Mouse (Mus musculus) forebrain, embryonic 12.5 days (tissue): ENCODE results near the gene Plgrkt. TPM values are rescaled to one million over a fixed set of nuclear protein-coding genes. Genes with fewer than 3 reads are reported as not detected.

Experiments
- ATAC-seq: fragments of 200-750 bp; cut with Nextera tagmentation; 2 replicates; pipeline ENCODE4 v1.8.0; 2017; ENCODE audit warnings: moderate TSS enrichment; ENCODE audit not compliant: low FRiP score
- H3K27ac ChIP-seq: fragments of 300-500 bp; sonication (generic); 2 replicates; pipeline ENCODE4 v1.5.1; 2016; ENCODE audit warnings: mild to moderate bottlenecking
- H3K27me3 ChIP-seq: fragments of 300-500 bp; sonication (generic); 2 replicates; pipeline ENCODE4 v1.6.1; 2016; ENCODE audit warnings: mild to moderate bottlenecking
- H3K36me3 ChIP-seq: fragments of 300-500 bp; sonication (generic); replicated peaks from 2 replicates; pipeline ENCODE4 v1.6.1; 2016; ENCODE audit warnings: mild to moderate bottlenecking
- H3K4me1 ChIP-seq: fragments of 300-500 bp; sonication (generic); 2 replicates; pipeline ENCODE4 v1.6.1; 2016
- H3K4me2 ChIP-seq: fragments of 300-500 bp; sonication (generic); 2 replicates; pipeline ENCODE4 v1.6.1; 2016; ENCODE audit warnings: mild to moderate bottlenecking, moderate library complexity
- H3K4me3 ChIP-seq: fragments of 300-500 bp; sonication (generic); replicated peaks from 2 replicates; pipeline ENCODE4 v1.5.1; 2016; ENCODE audit warnings: mild to moderate bottlenecking
- H3K9ac ChIP-seq: fragments of 300-500 bp; sonication (generic); 2 replicates; pipeline ENCODE4 v1.6.1; 2016; ENCODE audit warnings: mild to moderate bottlenecking
- H3K9me3 ChIP-seq: fragments of 300-500 bp; sonication (generic); 2 replicates; pipeline ENCODE4 v1.6.1; 2016
- WGBS: fragments of 180-500 bp; shearing (Covaris S2); methylation state at CpG from one replicate; pipeline ENCODE4 v1.1.7; 2016; 5-methylcytosine and 5-hydroxymethylcytosine counted together
- polyA plus RNA-seq: library from polyadenylated mRNA; unstranded; fragments of >200 nt; fragmentation: Nextera tagmentation; extraction: Ambion mirVana; gene quantifications from 2 replicates; pipeline ENCODE4 v1.2.1, GENCODE M21; 2016

Gene Plgrkt
- polyA plus RNA-seq, 1 experiment from 2014 or later = 75.9 TPM

- ATAC-seq = no peak
- no peak overlapping the region for H3K9ac ChIP-seq
- 94% methylated on average over 7 of the region's 7 CpGs for WGBS
- no peaks in the 10 kb centered on the region for H3K9me3 ChIP-seq
- no peak overlapping the region for H3K4me3 ChIP-seq
- H3K27ac ChIP-seq = no peak overlapping the region
- H3K4me2 ChIP-seq = no peak overlapping the region
- peaks cover 30% of the 10 kb centered on the region for H3K4me1 ChIP-seq
- no peaks in the 10 kb centered on the region for H3K27me3 ChIP-seq
- H3K36me3 ChIP-seq = no peaks in the 10 kb centered on the region; the same call in 1 of the 2 replicates
Observed at GRCm38 (mm10) chr19:29363557-29363956, 3.6 kb downstream of the Plgrkt start.

GRCm38 (mm10) chr19:29362173-29362930 is 4.8 kb downstream of the Plgrkt start:
- WGBS = 49% methylated on average over 13 of the region's 13 CpGs
- H3K4me2 ChIP-seq = peak overlapping the region; percentile 77
- H3K4me3 ChIP-seq = peak overlapping the region; percentile 61
- H3K9me3 ChIP-seq = no peaks in the 10 kb centered on the region
- H3K36me3 ChIP-seq = peaks cover 2% of the 10 kb centered on the region; the same call in 1 of the 2 replicates
- peak; percentile 28 for ATAC-seq
- no peaks in the 10 kb centered on the region for H3K27me3 ChIP-seq
- H3K9ac ChIP-seq = peak overlapping the region; percentile 66
- H3K27ac ChIP-seq = 0 out of 2 replicates have a peak overlapping the region, but pooled peaks have one; percentile 19
- peaks cover 27% of the 10 kb centered on the region for H3K4me1 ChIP-seq

GRCm38 (mm10) chr19:29361468-29362130 is 5.6 kb downstream of the Plgrkt start:
- Histone ChIP-seq H3K4me3 (peak overlapping the region; percentile 61), H3K27ac (peak overlapping the region; percentile 61; the same call in 1 of the 2 replicates), H3K9ac (peak overlapping the region; percentile 66), H3K4me1 (peaks cover 20% of the 10 kb centered on the region), H3K9me3 (no peaks in the 10 kb centered on the region), H3K27me3 (no peaks in the 10 kb centered on the region), H3K36me3 (peaks cover 4% of the 10 kb centered on the region; the same call in 1 of the 2 replicates), H3K4me2 (peak overlapping the region; percentile 77)
- peak; percentile 100 for ATAC-seq
- 3% methylated on average over 33 of the region's 33 CpGs for WGBS

- Histone ChIP-seq H3K9ac (no peak overlapping the region), H3K9me3 (no peaks in the 10 kb centered on the region), H3K4me2 (no peak overlapping the region), H3K27ac (no peak overlapping the region), H3K27me3 (no peaks in the 10 kb centered on the region), H3K36me3 (peaks cover 7% of the 10 kb centered on the region; the same call in 1 of the 2 replicates), H3K4me1 (peaks cover 19% of the 10 kb centered on the region), H3K4me3 (no peak overlapping the region)
- 92% methylated on average over 5 of the region's 5 CpGs for WGBS
- no peak for ATAC-seq
Observed at GRCm38 (mm10) chr19:29360251-29360650, 6.9 kb downstream of the Plgrkt start.

- H3K36me3 ChIP-seq = peaks cover 7% of the 10 kb centered on the region; the same call in 1 of the 2 replicates
- no peak overlapping the region for H3K4me3 ChIP-seq
- no peak overlapping the region for H3K9ac ChIP-seq
- WGBS = 87% methylated on average over 11 of the region's 11 CpGs
- H3K27ac ChIP-seq = no peak overlapping the region
- no peak overlapping the region for H3K4me2 ChIP-seq
- H3K27me3 ChIP-seq = no peaks in the 10 kb centered on the region
- no peak for ATAC-seq
- no peaks in the 10 kb centered on the region for H3K9me3 ChIP-seq
- H3K4me1 ChIP-seq = peaks cover 9% of the 10 kb centered on the region
Observed at GRCm38 (mm10) chr19:29356281-29356680, 10.9 kb downstream of the Plgrkt start.

- Histone ChIP-seq H3K27ac (no peak overlapping the region), H3K9ac (no peak overlapping the region)
- ATAC-seq = peak; percentile 83
Observed at GRCm38 (mm10) chr19:29354895-29355877, 12.0 kb downstream of the Plgrkt start.

GRCm38 (mm10) chr19:29350991-29351390 is 16.2 kb downstream of the Plgrkt start:
- no peak for ATAC-seq
- WGBS = 51% methylated on average over 5 of the region's 5 CpGs
- Histone ChIP-seq H3K9me3 (no peaks in the 10 kb centered on the region), H3K4me1 (peaks cover 7% of the 10 kb centered on the region; the same call in 1 of the 2 replicates), H3K36me3 (peaks cover 4% of the 10 kb centered on the region; the same call in 1 of the 2 replicates), H3K9ac (no peak overlapping the region), H3K27me3 (no peaks in the 10 kb centered on the region), H3K4me3 (no peak overlapping the region), H3K27ac (no peak overlapping the region), H3K4me2 (no peak overlapping the region)

More at GRCm38 (mm10) chr19:29354895-29355877, 12.0 kb downstream of the Plgrkt start:
- Histone ChIP-seq H3K27me3 (no peaks in the 10 kb centered on the region), H3K4me3 (peak overlapping the region; percentile 31), H3K9me3 (no peaks in the 10 kb centered on the region), H3K36me3 (peaks cover 7% of the 10 kb centered on the region; the same call in 1 of the 2 replicates), H3K4me2 (peak overlapping the region; percentile 59), H3K4me1 (peaks cover 8% of the 10 kb centered on the region; the same call in 1 of the 2 replicates)
- 4% methylated on average over 20 of the region's 20 CpGs for WGBS

GRCm38 (mm10) chr19:29345636-29346035 is 21.6 kb downstream of the Plgrkt start:
- H3K9ac ChIP-seq = no peak overlapping the region
- no peak overlapping the region for H3K27ac ChIP-seq
- no peaks in the 10 kb centered on the region for H3K9me3 ChIP-seq
- no peak overlapping the region for H3K4me2 ChIP-seq
- 0 out of 2 replicates have a peak, but pooled peaks cover under 1% of the 10 kb centered on the region for H3K4me1 ChIP-seq
- H3K4me3 ChIP-seq = no peak overlapping the region
- no peaks in the 10 kb centered on the region for H3K27me3 ChIP-seq
- 85% methylated on average over 6 of the region's 6 CpGs for WGBS
- peaks cover 4% of the 10 kb centered on the region; the same call in 1 of the 2 replicates for H3K36me3 ChIP-seq
- no peak for ATAC-seq

GRCm38 (mm10) chr19:29344868-29345267 is 22.3 kb downstream of the Plgrkt start:
- H3K9ac ChIP-seq = no peak overlapping the region
- H3K27me3 ChIP-seq = no peaks in the 10 kb centered on the region
- no peak overlapping the region for H3K4me2 ChIP-seq
- no peak for ATAC-seq
- H3K36me3 ChIP-seq = 0 out of 2 replicates have a peak, but pooled peaks cover 1% of the 10 kb centered on the region
- H3K9me3 ChIP-seq = no peaks in the 10 kb centered on the region
- no peak overlapping the region for H3K27ac ChIP-seq
- no peaks in the 10 kb centered on the region for H3K4me1 ChIP-seq
- H3K4me3 ChIP-seq = no peak overlapping the region

GRCm38 (mm10) chr19:29342281-29342680 is 24.9 kb downstream of the Plgrkt start:
- Histone ChIP-seq H3K9me3 (no peaks in the 10 kb centered on the region), H3K4me3 (no peak overlapping the region), H3K27ac (no peak overlapping the region), H3K4me1 (no peaks in the 10 kb centered on the region), H3K4me2 (no peak overlapping the region), H3K9ac (no peak overlapping the region), H3K36me3 (no peaks in the 10 kb centered on the region), H3K27me3 (no peaks in the 10 kb centered on the region)
- 90% methylated on average over 6 of the region's 6 CpGs for WGBS
- no peak for ATAC-seq

- no peak overlapping the region for H3K27ac ChIP-seq
- H3K4me1 ChIP-seq = no peaks in the 10 kb centered on the region
- no peak for ATAC-seq
- no peak overlapping the region for H3K4me2 ChIP-seq
- H3K9ac ChIP-seq = no peak overlapping the region
- no peaks in the 10 kb centered on the region for H3K27me3 ChIP-seq
- no peaks in the 10 kb centered on the region for H3K36me3 ChIP-seq
- no peak overlapping the region for H3K4me3 ChIP-seq
- WGBS = 90% methylated on average over 4 of the region's 4 CpGs
- no peaks in the 10 kb centered on the region for H3K9me3 ChIP-seq
Observed at GRCm38 (mm10) chr19:29341029-29341428, 26.2 kb downstream of the Plgrkt start.
